Mouse (Mus musculus): ENCODE data around the gene Lrrc59.

DNA sequence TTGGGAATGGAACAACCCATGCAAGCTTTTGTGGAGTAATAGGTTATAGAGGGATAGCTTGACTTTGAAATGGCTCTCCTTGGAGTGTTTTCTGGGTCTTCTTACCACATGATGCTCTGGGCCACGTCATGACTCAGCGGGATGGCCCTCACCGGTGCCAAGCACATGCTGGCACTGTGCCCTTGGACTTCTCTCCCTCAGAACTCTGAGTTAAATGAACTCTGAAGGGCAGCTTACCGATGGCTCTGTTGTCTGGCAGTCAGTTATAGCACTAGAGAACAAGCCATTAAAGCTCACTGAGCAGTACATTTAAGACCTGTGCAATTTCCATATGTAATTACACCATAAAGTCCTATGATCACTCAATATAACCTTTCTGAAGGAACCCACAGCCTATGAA, 32.2 kb upstream of the Lrrc59 start:
- no peak for TF ChIP-seq CTCF (IDR thresholded peaks at IDR 0.05; ENCODE audit: insufficient read depth, low read length)
- TF ChIP-seq POLR2A (IDR thresholded peaks at IDR 0.05; ENCODE audit: borderline replicate concordance, extremely low read depth, low read depth, low read length), result no peak

Measured in lung, adult 2 months (tissue).